Mouse (Mus musculus) cortical plate, adult 2 months (tissue): ENCODE results near the gene Gm49383.

Experiments
- CTCF ChIP-seq: fragments of 200-500 bp; IDR thresholded peaks from 2 replicates; pipeline ENCODE4 v1.5.1; 2011; ENCODE audit warnings: mild to moderate bottlenecking, control low read depth, low read length; ENCODE audit not compliant: insufficient read depth; ENCODE audit errors: extremely low read depth
- POLR2A ChIP-seq: fragments of 200-500 bp; IDR thresholded peaks from 2 replicates; pipeline ENCODE4 v1.6.1; 2011; ENCODE audit warnings: mild to moderate bottlenecking, low read length, control low read depth; ENCODE audit not compliant: insufficient read depth; ENCODE audit errors: extremely low read depth

- TF ChIP-seq CTCF (no peak), POLR2A (no peak)
Measured at GRCm38 (mm10) chr12:69207396-69207795, 10.5 kb upstream of the Gm49383 start.
